ENCODE assay signal across 8 mouse cellular contexts in the genomic region with DNA sequence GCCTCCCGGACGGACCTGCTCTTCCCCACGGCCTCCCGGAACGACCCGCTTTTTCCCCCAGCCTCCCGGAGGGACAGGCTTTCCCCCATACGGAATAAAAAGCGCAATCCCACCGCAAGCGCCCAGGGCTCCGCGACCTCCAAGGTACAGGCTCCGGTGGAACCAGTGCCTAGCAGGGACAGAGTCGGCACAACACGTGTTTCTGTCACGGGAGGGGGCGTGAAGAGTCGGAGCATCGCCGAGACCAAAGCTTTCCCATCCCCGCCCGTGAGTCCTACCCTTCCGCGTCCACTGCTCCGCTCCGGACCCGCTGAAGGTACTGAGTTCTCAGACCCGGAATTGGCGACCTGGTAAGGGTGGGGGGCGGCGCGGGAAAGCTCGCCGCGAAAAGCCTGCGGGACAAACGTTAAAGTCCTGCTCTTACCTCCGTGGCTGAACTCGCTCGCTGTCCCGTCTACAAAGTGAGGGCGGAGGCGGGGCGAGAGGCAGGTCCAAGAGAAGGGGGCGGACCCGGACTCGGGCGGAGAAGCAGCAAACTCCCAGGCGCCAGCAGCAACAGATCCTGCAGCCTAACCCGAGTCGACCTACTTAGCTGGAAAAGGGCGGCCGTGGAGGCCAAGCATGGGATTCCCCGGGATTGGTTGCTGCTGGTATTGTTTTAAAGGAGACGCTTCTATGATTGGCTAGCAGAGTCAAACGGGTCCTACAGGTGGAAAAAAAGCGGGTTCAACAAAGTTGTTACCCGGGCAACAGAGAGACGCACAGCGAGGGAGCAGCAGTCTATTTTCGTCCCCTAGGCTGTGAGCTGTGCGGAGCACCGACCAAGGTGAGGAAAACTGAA. TPM values are rescaled to one million over a fixed set of nuclear protein-coding genes. Genes with fewer than 3 reads are reported as not detected.
A peak's percentile ranks its signal among the peaks of the same experiment; 100 is the strongest.
DNase-seq lines count a peak whose midpoint lies in the region; ATAC-seq and TF ChIP-seq lines count a peak whose summit lies in the region.

A gene (minus strand): TSS at position 578 of the 841 bp plus-strand sequence.
A gene (plus strand): TSS at position 745 of the 841 bp plus-strand sequence.

- H3K9me3 ChIP-seq in E14TG2a.4 (ENCODE audit: low read length) = peaks cover 3% of the 10 kb centered on the region; the same call in 1 of the 2 replicates
- no peaks in the 10 kb centered on the region for H3K9me3 ChIP-seq in embryonic facial prominence, embryonic 12.5 days
- peaks cover 12% of the 10 kb centered on the region for H3K9me3 ChIP-seq in heart, embryonic 12.5 days (replicated peaks)
- peaks cover 10% of the 10 kb centered on the region for H3K9me3 ChIP-seq in kidney, embryonic 14.5 days (ENCODE audit: control insufficient read depth, low read length)

- peak; percentile 86 for DNase-seq in adrenal gland, adult 2 months
- peak; percentile 62 for DNase-seq in lung, postnatal 10 days
- DNase-seq in retina, embryonic 14.5 days (ENCODE audit: low spot score) = peak; percentile 63
- DNase-seq in layer of hippocampus, adult 18-20 months (ENCODE audit: low spot score in 2 of 2) = no peak

- no peak for TF ChIP-seq CTCF in E14TG2a.4 (conservative IDR thresholded peaks at IDR 0.05; ENCODE audit: low read length)

- peak within 1 kb of the TSS; percentile 80 for H3K4me3 ChIP-seq in E14TG2a.4 (replicated peaks; ENCODE audit: low read length)
- H3K4me3 ChIP-seq in embryonic facial prominence, embryonic 12.5 days = peak within 1 kb of the TSS; percentile 36
- peak within 1 kb of the TSS; percentile 52 for H3K4me3 ChIP-seq in heart, embryonic 12.5 days
- peak within 1 kb of the TSS; percentile 31 for H3K4me3 ChIP-seq in kidney, embryonic 14.5 days (ENCODE audit: low read length)

- 31% methylated on average over 64 of the region's 64 CpGs for WGBS in embryonic facial prominence, embryonic 12.5 days
- 23% methylated on average over 64 of the region's 64 CpGs for WGBS in heart, embryonic 12.5 days
- WGBS in kidney, embryonic 14.5 days = 36% methylated on average over 64 of the region's 64 CpGs

- H3K27ac ChIP-seq in embryonic facial prominence, embryonic 12.5 days = no peak within 1 kb of the TSS
- no peak within 1 kb of the TSS for H3K27ac ChIP-seq in heart, embryonic 12.5 days (ENCODE audit: poor library complexity, severe bottlenecking)
- H3K27ac ChIP-seq in kidney, embryonic 14.5 days (ENCODE audit: low read depth, low read length) = no peak within 1 kb of the TSS

- no peaks in the 10 kb centered on the region for H3K4me1 ChIP-seq in E14TG2a.4 (replicated peaks; ENCODE audit: low read depth, low read length)
- H3K4me1 ChIP-seq in embryonic facial prominence, embryonic 12.5 days = no peaks in the 10 kb centered on the region
- H3K4me1 ChIP-seq in heart, embryonic 12.5 days (replicated peaks) = no peaks in the 10 kb centered on the region
- no peaks in the 10 kb centered on the region for H3K4me1 ChIP-seq in kidney, embryonic 14.5 days (ENCODE audit: control insufficient read depth, insufficient read depth, low read length)

- H3K9ac ChIP-seq in embryonic facial prominence, embryonic 12.5 days = no peak within 1 kb of the TSS
- H3K9ac ChIP-seq in heart, embryonic 12.5 days = no peak within 1 kb of the TSS; the same call in 1 of the 2 replicates
- no peak within 1 kb of the TSS for H3K9ac ChIP-seq in kidney, embryonic 14.5 days (ENCODE audit: low read depth, low read length)

- peaks cover 12% of the 10 kb centered on the region for H3K27me3 ChIP-seq in E14TG2a.4 (ENCODE audit: insufficient read depth, low read length)
- H3K27me3 ChIP-seq in embryonic facial prominence, embryonic 12.5 days = peaks cover 22% of the 10 kb centered on the region
- H3K27me3 ChIP-seq in heart, embryonic 12.5 days (replicated peaks) = peaks cover 19% of the 10 kb centered on the region; the same call in 1 of the 2 replicates
- H3K27me3 ChIP-seq in kidney, embryonic 14.5 days (ENCODE audit: control insufficient read depth, insufficient read depth, low read length) = peaks cover 16% of the 10 kb centered on the region; the same call in 1 of the 2 replicates

- ATAC-seq in embryonic facial prominence, embryonic 12.5 days (ENCODE audit: insufficient number of reproducible peaks, insufficient read depth, low FRiP score, low TSS enrichment) = peak; percentile 60
- ATAC-seq in heart, embryonic 12.5 days (ENCODE audit: insufficient number of reproducible peaks, low FRiP score) = no peak
- ATAC-seq in kidney, embryonic 14.5 days (ENCODE audit: low FRiP score, low TSS enrichment) = peak; percentile 80

- peak within 1 kb of the TSS; percentile 44 for H3K4me2 ChIP-seq in embryonic facial prominence, embryonic 12.5 days (replicated peaks)
- H3K4me2 ChIP-seq in heart, embryonic 12.5 days = peak within 1 kb of the TSS; percentile 68
- H3K4me2 ChIP-seq in kidney, embryonic 14.5 days (replicated peaks; ENCODE audit: low read depth, low read length) = peak within 1 kb of the TSS; percentile 37

- H3K36me3 ChIP-seq in E14TG2a.4 (ENCODE audit: insufficient read depth, low read length) = no peaks in the 10 kb centered on the region
- no peaks in the 10 kb centered on the region for H3K36me3 ChIP-seq in embryonic facial prominence, embryonic 12.5 days
- H3K36me3 ChIP-seq in heart, embryonic 12.5 days = no peaks in the 10 kb centered on the region
- H3K36me3 ChIP-seq in kidney, embryonic 14.5 days (ENCODE audit: control insufficient read depth, insufficient read depth, low read length) = no peaks in the 10 kb centered on the region

RNA-seq across cellular contexts. Expression of the first gene that starts in this region (rescaled TPM):
- 10 to 100 TPM in 1 of 2 experiments, 1 to 10 TPM in 1; 4.7 to 14.9 TPM for total RNA-seq in adrenal gland, adult 2 months (2021)
- polyA plus RNA-seq in adrenal gland, adult 2 months (2012; rRNA removed) = 13.6 and 20.9 TPM in 2 replicates
- 1.5 and 1.8 TPM in 2 replicates for polyA plus RNA-seq in embryonic facial prominence, embryonic 12.5 days (2016; fragmentation: Nextera tagmentation; extraction: Ambion mirVana)
- polyA plus RNA-seq in heart, embryonic 12.5 days (2016; fragmentation: Nextera tagmentation; extraction: Ambion mirVana) = 2.1 and 4.3 TPM in 2 replicates
- 2.4 and 3.2 TPM in 2 replicates for polyA plus RNA-seq in kidney, embryonic 14.5 days (2014; fragmentation: Nextera tagmentation; extraction: Ambion mirVana)
- total RNA-seq in layer of hippocampus, adult 18-20 months (2021) = under 1 TPM; 0.38 to 0.50 TPM

RNA-seq across cellular contexts. Expression of the second gene that starts in this region (rescaled TPM):
- not detected for total RNA-seq in adrenal gland, adult 2 months (2021)
- polyA plus RNA-seq in adrenal gland, adult 2 months (2012; rRNA removed) = not detected in 2 replicates
- not detected in 2 replicates for polyA plus RNA-seq in embryonic facial prominence, embryonic 12.5 days (2016; fragmentation: Nextera tagmentation; extraction: Ambion mirVana)
- not detected in 2 replicates for polyA plus RNA-seq in heart, embryonic 12.5 days (2016; fragmentation: Nextera tagmentation; extraction: Ambion mirVana)
- not detected in 2 replicates for polyA plus RNA-seq in kidney, embryonic 14.5 days (2014; fragmentation: Nextera tagmentation; extraction: Ambion mirVana)
- under 1 TPM in 1 of 2 experiments, not detected in 1; 0.20 TPM for total RNA-seq in layer of hippocampus, adult 18-20 months (2021)

Comparison
In these comparisons a context has a peak if more than half of its experiments do, and no peak if none do; other contexts are left out.
1. DNase-seq: peak in adrenal gland, adult 2 months (single experiment), lung, postnatal 10 days (single experiment) and retina, embryonic 14.5 days (single experiment); none in layer of hippocampus, adult 18-20 months (0 of 2).
2. Peak in every context shown above with its lines, with median percentiles within 50 percentile points of each other: H3K4me3 ChIP-seq and H3K4me2 ChIP-seq.